Mouse (Mus musculus) liver, postnatal 0 days (tissue): ENCODE data around the gene Rmdn2.

ENCODE experiments used
- CTCF ChIP-seq: sonication (generic); IDR thresholded peaks from 2 replicates; pipeline ENCODE4 v1.5.1; 2016; ENCODE audit warnings: antibody characterized with exemption, low read depth
- EP300 ChIP-seq: IDR thresholded peaks from 2 replicates; pipeline ENCODE4 v1.6.1; 2016; ENCODE audit warnings: antibody characterized with exemption, low read depth, mild to moderate bottlenecking

- TF ChIP-seq CTCF (peak; percentile 87), EP300 (no peak)
These were observed 104.0 kb downstream of the Rmdn2 start for GRCm38 (mm10) chr17:79715649-79716143.
